Mouse (Mus musculus) forebrain, embryonic 12.5 days (tissue): Measurements from ENCODE around the gene Nrg3. TPM values are rescaled to one million over a fixed set of nuclear protein-coding genes. Genes with fewer than 3 reads are reported as not detected.

Experiments
- ATAC-seq: fragments of 200-750 bp; cut with Nextera tagmentation; 2 replicates; pipeline ENCODE4 v1.8.0; 2017; ENCODE audit warnings: moderate TSS enrichment; ENCODE audit not compliant: low FRiP score
- H3K27ac ChIP-seq: fragments of 300-500 bp; sonication (generic); 2 replicates; pipeline ENCODE4 v1.5.1; 2016; ENCODE audit warnings: mild to moderate bottlenecking
- H3K27me3 ChIP-seq: fragments of 300-500 bp; sonication (generic); 2 replicates; pipeline ENCODE4 v1.6.1; 2016; ENCODE audit warnings: mild to moderate bottlenecking
- H3K36me3 ChIP-seq: fragments of 300-500 bp; sonication (generic); replicated peaks from 2 replicates; pipeline ENCODE4 v1.6.1; 2016; ENCODE audit warnings: mild to moderate bottlenecking
- H3K4me1 ChIP-seq: fragments of 300-500 bp; sonication (generic); 2 replicates; pipeline ENCODE4 v1.6.1; 2016
- H3K4me2 ChIP-seq: fragments of 300-500 bp; sonication (generic); 2 replicates; pipeline ENCODE4 v1.6.1; 2016; ENCODE audit warnings: mild to moderate bottlenecking, moderate library complexity
- H3K4me3 ChIP-seq: fragments of 300-500 bp; sonication (generic); replicated peaks from 2 replicates; pipeline ENCODE4 v1.5.1; 2016; ENCODE audit warnings: mild to moderate bottlenecking
- H3K9ac ChIP-seq: fragments of 300-500 bp; sonication (generic); 2 replicates; pipeline ENCODE4 v1.6.1; 2016; ENCODE audit warnings: mild to moderate bottlenecking
- H3K9me3 ChIP-seq: fragments of 300-500 bp; sonication (generic); 2 replicates; pipeline ENCODE4 v1.6.1; 2016
- WGBS: fragments of 180-500 bp; shearing (Covaris S2); methylation state at CpG from one replicate; pipeline ENCODE4 v1.1.7; 2016; 5-methylcytosine and 5-hydroxymethylcytosine counted together
- polyA plus RNA-seq: library from polyadenylated mRNA; unstranded; fragments of >200 nt; fragmentation: Nextera tagmentation; extraction: Ambion mirVana; gene quantifications from 2 replicates; pipeline ENCODE4 v1.2.1, GENCODE M21; 2016

Nrg3 gene
- polyA plus RNA-seq, 1 experiment from 2014 or later, result 3.7 TPM

DNA sequence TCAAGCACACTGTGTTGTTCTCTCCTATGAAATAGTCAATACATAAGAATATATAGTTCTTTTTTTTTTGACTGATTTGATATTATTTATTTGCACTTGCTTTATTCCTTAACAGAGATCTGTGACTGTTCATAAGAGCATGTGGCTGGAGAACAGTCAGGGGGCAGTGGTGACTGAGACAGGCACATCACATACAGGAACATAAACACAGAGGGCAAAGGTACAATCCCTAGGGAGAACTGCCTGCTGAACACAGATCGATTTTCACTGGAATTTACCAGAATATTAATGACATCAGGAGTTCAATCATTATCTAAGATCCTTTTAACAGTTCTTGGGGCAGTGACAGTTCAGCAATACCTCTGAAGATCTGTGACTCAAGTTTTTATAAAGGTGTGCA is 812.9 kb downstream of the Nrg3 start:
- no peak for ATAC-seq
- Histone ChIP-seq H3K4me1 (no peaks in the 10 kb centered on the region), H3K9ac (no peak overlapping the region), H3K4me3 (no peak overlapping the region), H3K4me2 (no peak overlapping the region), H3K9me3 (no peaks in the 10 kb centered on the region), H3K36me3 (no peaks in the 10 kb centered on the region), H3K27me3 (no peaks in the 10 kb centered on the region), H3K27ac (no peak overlapping the region)
- WGBS, result 70% methylated on average over 1 of the region's 1 CpGs

DNA sequence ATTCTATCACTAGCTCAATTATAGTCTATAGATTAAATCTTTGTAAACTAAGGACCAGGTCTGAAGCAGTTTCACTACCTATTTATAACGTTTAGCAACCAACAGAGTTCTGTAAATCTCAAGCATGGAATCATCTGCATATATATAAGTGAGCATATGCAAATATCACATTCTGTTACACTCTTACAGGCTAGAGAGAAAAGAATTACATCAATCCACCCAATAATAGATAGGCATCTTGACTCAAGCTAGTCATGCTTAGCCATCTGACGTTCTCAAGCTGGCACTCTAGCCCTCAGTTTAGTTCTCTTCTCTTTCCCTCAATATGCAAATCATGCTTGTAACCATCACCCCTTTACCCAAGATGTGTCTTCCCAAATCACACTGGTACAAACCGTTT is 835.8 kb downstream of the Nrg3 start:
- no peak overlapping the region for H3K27ac ChIP-seq
- H3K4me2 ChIP-seq, result no peak overlapping the region
- no peaks in the 10 kb centered on the region for H3K4me1 ChIP-seq
- no peaks in the 10 kb centered on the region for H3K9me3 ChIP-seq
- WGBS, result 81% methylated on average over 3 of the region's 3 CpGs
- ATAC-seq, result no peak
- no peak overlapping the region for H3K4me3 ChIP-seq
- no peaks in the 10 kb centered on the region for H3K27me3 ChIP-seq
- no peak overlapping the region for H3K9ac ChIP-seq
- no peaks in the 10 kb centered on the region for H3K36me3 ChIP-seq

DNA sequence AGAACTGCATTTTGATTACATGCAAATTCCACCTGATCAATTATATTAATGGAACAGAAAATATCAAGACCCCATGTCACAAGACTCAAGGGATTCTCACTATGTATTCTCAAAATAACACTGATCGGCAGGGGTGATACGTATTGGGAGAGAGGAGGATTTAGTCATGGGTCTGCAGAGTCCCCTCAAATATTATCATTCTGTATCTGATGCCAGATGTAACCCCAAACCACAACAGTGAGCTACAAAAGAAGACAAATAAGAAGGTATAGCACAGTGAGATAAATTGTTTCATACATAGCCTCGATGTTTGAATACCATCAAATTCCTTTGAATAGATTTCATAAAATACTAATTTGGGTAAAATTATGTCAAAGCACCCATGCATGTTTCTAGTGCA is 842.8 kb downstream of the Nrg3 start:
- no peaks in the 10 kb centered on the region for H3K9me3 ChIP-seq
- 91% methylated on average over 3 of the region's 3 CpGs for WGBS
- H3K27me3 ChIP-seq, result no peaks in the 10 kb centered on the region
- no peak overlapping the region for H3K27ac ChIP-seq
- no peak for ATAC-seq
- no peaks in the 10 kb centered on the region for H3K4me1 ChIP-seq
- H3K4me2 ChIP-seq, result no peak overlapping the region
- no peaks in the 10 kb centered on the region for H3K36me3 ChIP-seq
- no peak overlapping the region for H3K9ac ChIP-seq
- no peak overlapping the region for H3K4me3 ChIP-seq

DNA sequence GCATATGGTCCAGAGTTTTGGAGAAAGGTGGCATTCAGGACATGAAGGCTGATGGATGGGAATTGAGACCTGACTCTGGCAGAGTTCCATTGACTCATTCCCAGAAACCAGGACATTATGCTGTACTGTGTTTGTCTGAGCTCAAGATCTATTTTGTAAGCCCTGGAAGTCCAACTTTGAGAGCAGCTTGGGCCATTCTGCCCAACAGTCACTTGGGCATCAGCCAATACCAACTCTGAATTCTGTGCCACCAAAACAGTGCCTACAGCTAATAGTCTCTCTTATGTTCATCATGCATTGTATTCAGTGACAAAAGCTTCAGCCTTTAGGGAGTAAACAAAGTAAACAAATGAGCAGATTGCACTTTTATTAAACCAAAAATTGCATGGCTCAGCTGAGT is 843.2 kb downstream of the Nrg3 start:
- ATAC-seq, result no peak
- Histone ChIP-seq H3K4me2 (no peak overlapping the region), H3K27me3 (no peaks in the 10 kb centered on the region), H3K36me3 (no peaks in the 10 kb centered on the region), H3K27ac (no peak overlapping the region), H3K4me3 (no peak overlapping the region), H3K9ac (no peak overlapping the region), H3K4me1 (no peaks in the 10 kb centered on the region), H3K9me3 (no peaks in the 10 kb centered on the region)

DNA sequence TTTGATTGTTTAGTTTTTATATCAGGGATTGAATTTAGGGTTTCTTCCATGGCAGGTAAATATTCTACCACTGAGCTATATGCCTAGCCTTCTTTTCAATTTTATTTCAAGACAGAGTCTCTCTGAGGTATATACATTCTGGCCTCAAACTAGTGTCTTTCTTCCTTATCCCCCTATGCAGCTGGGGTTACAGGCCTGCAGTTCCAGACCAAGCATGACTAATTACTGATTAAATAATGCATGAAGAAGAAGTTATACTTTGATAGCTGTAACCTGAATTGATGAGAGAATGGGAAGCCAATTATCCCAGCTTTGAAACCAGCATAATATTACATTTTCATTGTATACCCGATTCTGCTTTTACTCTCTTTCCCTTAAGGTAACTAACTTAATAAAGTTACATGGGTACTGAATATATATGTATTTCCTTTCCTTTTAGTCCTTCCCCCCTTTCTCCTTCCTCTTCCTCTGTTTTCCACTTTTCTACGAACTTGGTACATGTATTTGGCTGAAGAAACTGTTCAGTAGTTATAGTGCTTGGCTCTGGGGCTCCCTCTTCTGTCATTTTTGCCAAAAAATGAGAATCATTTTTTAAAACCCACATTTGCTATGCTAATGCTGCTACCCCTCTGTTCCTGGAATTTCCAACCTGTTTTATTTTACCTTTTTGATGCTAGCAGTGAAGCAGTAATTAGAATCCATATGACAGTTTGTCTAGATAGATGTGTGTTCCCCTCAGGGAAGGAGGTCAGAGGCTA is 843.8 kb downstream of the Nrg3 start:
- no peaks in the 10 kb centered on the region for H3K36me3 ChIP-seq
- H3K27me3 ChIP-seq, result no peaks in the 10 kb centered on the region
- H3K27ac ChIP-seq, result no peak overlapping the region
- 83% methylated on average over 2 of the region's 2 CpGs for WGBS
- H3K9ac ChIP-seq, result no peak overlapping the region
- ATAC-seq, result no peak
- H3K9me3 ChIP-seq, result no peaks in the 10 kb centered on the region
- no peak overlapping the region for H3K4me2 ChIP-seq
- H3K4me3 ChIP-seq, result no peak overlapping the region
- no peaks in the 10 kb centered on the region for H3K4me1 ChIP-seq

DNA sequence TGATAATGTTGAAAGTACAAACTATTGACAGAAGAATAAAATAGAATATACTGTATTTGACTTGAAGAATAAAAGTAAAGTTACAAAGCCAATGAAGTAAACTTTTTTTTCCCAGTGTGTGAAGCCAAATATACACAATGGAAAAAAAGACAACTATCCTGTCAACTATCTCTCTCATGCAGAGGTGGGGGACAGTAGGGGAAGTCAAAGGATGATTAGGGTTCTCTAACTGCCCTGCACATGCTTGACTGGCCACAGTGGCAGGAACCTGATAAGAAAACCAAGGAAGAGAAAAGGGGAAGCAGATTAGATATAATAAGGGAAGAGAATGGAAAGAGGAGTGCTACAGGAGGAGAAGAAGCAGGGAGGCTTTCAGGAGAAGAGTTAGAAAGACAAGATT is 855.9 kb downstream of the Nrg3 start:
- no peaks in the 10 kb centered on the region for H3K4me1 ChIP-seq
- H3K27ac ChIP-seq, result no peak overlapping the region
- H3K9me3 ChIP-seq, result no peaks in the 10 kb centered on the region
- H3K4me3 ChIP-seq, result no peak overlapping the region
- no peaks in the 10 kb centered on the region for H3K36me3 ChIP-seq
- no peaks in the 10 kb centered on the region for H3K27me3 ChIP-seq
- no peak for ATAC-seq
- no peak overlapping the region for H3K4me2 ChIP-seq
- no peak overlapping the region for H3K9ac ChIP-seq

DNA sequence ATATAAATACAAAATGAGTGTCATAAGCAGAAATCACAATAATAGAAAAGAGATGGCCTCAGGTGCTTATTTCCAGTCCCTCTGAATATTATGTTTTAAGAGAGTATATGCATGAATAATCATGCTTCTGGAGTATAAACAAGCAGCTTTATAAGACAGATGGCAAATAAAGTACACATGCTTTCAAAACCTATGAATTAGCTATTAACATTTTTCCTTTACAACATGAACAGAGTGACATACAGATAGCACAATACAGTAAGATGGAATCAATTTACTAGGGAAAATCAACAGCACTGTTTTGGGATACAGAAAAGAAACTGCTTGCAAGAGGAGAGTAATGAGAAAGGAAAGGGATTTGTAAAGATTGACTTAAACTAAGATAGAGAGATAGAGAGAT is 875.2 kb downstream of the Nrg3 start:
- H3K27ac ChIP-seq, result no peak overlapping the region
- H3K4me1 ChIP-seq, result no peaks in the 10 kb centered on the region
- no peaks in the 10 kb centered on the region for H3K9me3 ChIP-seq
- no peak overlapping the region for H3K4me3 ChIP-seq
- no peaks in the 10 kb centered on the region for H3K36me3 ChIP-seq
- no peaks in the 10 kb centered on the region for H3K27me3 ChIP-seq
- no peak for ATAC-seq
- H3K4me2 ChIP-seq, result no peak overlapping the region
- H3K9ac ChIP-seq, result no peak overlapping the region

DNA sequence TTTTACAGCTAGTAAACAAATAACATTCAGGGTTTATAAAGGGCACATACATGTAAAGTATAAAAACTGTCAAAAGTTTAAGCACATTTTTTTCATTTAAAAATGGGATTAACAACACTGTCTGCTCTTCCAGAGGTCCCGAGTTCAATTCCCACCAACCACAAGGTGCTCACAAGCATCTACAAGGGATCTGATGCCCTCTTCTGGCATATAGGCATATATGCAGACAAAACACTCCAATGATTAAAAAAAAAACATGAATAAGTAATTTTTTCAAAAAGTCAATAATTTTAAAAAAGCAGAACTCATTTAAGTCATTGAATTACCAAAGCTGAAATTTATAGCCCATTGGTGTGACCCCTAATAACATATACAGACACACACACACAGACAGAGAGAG is 878.6 kb downstream of the Nrg3 start:
- no peaks in the 10 kb centered on the region for H3K4me1 ChIP-seq
- H3K27me3 ChIP-seq, result no peaks in the 10 kb centered on the region
- H3K4me3 ChIP-seq, result no peak overlapping the region
- no peaks in the 10 kb centered on the region for H3K36me3 ChIP-seq
- ATAC-seq, result no peak
- H3K4me2 ChIP-seq, result no peak overlapping the region
- H3K9me3 ChIP-seq, result no peaks in the 10 kb centered on the region
- H3K27ac ChIP-seq, result no peak overlapping the region
- no peak overlapping the region for H3K9ac ChIP-seq
- WGBS, result 73% methylated on average over 1 of the region's 1 CpGs

DNA sequence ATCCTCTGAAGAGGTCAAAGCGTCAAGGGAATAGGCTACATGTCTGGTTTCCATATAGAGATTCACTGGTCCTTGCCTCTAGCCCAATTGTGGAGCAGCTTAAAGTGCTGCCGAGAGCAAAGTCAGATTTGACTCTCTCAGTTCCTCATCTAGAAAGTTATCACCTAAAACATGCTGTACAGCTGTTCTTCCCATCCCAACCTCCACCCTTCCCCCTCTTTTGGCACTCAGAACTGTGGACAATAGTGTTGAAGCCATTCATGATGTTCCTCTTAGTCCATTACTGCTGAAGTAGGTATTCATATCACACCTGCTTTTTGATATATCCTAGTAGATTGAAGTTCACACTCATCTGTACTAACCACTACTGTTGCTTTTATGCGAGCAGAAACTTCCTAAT is 896.1 kb downstream of the Nrg3 start:
- Histone ChIP-seq H3K27ac (no peak overlapping the region), H3K36me3 (no peaks in the 10 kb centered on the region), H3K4me1 (no peaks in the 10 kb centered on the region), H3K27me3 (no peaks in the 10 kb centered on the region), H3K4me3 (no peak overlapping the region), H3K4me2 (no peak overlapping the region), H3K9me3 (no peaks in the 10 kb centered on the region), H3K9ac (no peak overlapping the region)
- 91% methylated on average over 3 of the region's 3 CpGs for WGBS
- no peak for ATAC-seq

DNA sequence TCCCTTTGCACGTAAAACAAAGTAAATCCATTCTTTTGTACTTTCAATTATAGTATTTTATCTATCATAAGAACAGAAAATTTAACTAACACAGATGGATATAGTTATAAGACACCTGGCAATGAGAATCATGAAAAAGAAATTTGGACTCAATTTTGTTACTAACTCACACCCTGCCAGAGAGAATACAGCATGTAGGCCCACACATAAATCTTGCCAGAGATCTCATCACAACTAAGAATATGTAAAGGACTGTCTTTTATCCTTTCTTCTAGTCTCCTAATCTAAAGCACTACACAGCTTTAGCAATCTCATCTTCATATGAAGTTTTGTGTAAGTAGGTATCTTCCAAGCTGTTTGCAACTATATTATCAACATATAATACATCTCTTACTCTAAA is 904.7 kb downstream of the Nrg3 start:
- ATAC-seq, result no peak
- no peaks in the 10 kb centered on the region for H3K27me3 ChIP-seq
- H3K9me3 ChIP-seq, result no peaks in the 10 kb centered on the region
- no peak overlapping the region for H3K4me3 ChIP-seq
- H3K27ac ChIP-seq, result no peak overlapping the region
- no peaks in the 10 kb centered on the region for H3K36me3 ChIP-seq
- H3K4me2 ChIP-seq, result no peak overlapping the region
- no peaks in the 10 kb centered on the region for H3K4me1 ChIP-seq
- H3K9ac ChIP-seq, result no peak overlapping the region
- WGBS, result 75% methylated on average over 1 of the region's 1 CpGs

DNA sequence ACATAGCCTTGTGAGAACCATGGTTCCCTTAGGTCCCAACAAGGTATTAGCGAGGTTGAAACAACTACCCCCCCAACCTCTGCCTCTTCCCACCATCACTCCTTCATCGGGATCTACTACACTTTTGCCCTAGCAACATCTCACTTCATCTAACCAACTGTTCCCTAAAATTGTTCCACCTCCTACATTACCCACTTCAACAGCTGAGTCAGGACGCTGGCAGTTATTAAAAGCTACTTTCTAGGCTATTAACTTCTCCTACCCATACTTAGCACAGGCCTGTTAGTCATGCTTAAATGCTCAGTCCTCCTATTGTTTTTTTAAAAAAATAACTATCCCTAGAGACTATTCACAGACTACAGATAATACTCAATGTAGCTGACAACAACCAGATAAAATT is 906.7 kb downstream of the Nrg3 start:
- no peaks in the 10 kb centered on the region for H3K9me3 ChIP-seq
- no peak overlapping the region for H3K4me3 ChIP-seq
- 89% methylated on average over 3 of the region's 3 CpGs for WGBS
- no peaks in the 10 kb centered on the region for H3K36me3 ChIP-seq
- H3K27me3 ChIP-seq, result no peaks in the 10 kb centered on the region
- ATAC-seq, result no peak
- no peaks in the 10 kb centered on the region for H3K4me1 ChIP-seq
- H3K4me2 ChIP-seq, result no peak overlapping the region
- no peak overlapping the region for H3K9ac ChIP-seq
- H3K27ac ChIP-seq, result no peak overlapping the region

DNA sequence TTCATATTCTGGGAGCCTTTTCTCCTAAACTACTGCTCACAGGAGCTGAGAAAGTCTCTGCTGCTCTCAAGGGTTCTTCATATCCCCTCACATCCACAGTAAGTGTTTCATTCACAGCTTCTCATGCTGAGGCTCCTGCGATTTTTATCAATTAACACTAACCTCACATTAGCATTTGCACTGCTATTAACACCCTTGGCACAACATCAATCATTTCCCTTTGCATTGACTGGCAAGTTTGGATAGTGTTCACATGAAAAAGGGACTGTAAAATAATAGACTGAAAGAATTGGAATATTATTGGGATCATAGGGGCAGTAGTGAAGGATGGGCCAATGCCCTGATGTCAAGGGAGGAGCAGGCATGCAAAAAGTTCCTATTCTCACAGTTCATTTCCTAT is 918.3 kb downstream of the Nrg3 start:
- H3K36me3 ChIP-seq, result no peaks in the 10 kb centered on the region
- no peaks in the 10 kb centered on the region for H3K9me3 ChIP-seq
- H3K4me2 ChIP-seq, result no peak overlapping the region
- H3K27me3 ChIP-seq, result no peaks in the 10 kb centered on the region
- no peak overlapping the region for H3K27ac ChIP-seq
- WGBS, result 69% methylated on average over 1 of the region's 1 CpGs
- no peak overlapping the region for H3K4me3 ChIP-seq
- no peaks in the 10 kb centered on the region for H3K4me1 ChIP-seq
- no peak overlapping the region for H3K9ac ChIP-seq
- no peak for ATAC-seq

DNA sequence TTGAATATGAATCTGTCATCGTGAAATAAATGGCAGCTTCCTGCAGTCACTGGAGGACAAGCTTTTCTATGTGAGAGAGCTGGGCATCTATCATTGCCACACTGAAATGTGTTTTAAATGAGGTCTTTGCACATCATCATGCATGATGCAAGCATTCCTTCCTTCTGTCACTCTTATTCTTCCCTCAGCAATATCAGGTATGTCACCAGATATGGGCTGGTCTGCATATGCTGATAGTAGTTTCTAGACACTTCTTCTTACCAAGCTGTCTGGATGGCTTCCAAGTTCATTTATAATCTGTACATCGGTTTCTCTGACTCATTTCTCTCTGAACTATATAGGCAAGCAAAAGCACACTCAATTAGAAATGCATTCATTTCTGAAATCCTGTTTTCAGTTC is 925.6 kb downstream of the Nrg3 start:
- no peaks in the 10 kb centered on the region for H3K36me3 ChIP-seq
- H3K27ac ChIP-seq, result no peak overlapping the region
- no peaks in the 10 kb centered on the region for H3K9me3 ChIP-seq
- no peak overlapping the region for H3K9ac ChIP-seq
- 65% methylated on average over 2 of the region's 2 CpGs for WGBS
- no peak for ATAC-seq
- no peaks in the 10 kb centered on the region for H3K4me1 ChIP-seq
- no peak overlapping the region for H3K4me2 ChIP-seq
- H3K4me3 ChIP-seq, result no peak overlapping the region
- H3K27me3 ChIP-seq, result no peaks in the 10 kb centered on the region
